Mouse (Mus musculus): ENCODE results near the gene Ksr2.

Ksr2 gene

DNA sequence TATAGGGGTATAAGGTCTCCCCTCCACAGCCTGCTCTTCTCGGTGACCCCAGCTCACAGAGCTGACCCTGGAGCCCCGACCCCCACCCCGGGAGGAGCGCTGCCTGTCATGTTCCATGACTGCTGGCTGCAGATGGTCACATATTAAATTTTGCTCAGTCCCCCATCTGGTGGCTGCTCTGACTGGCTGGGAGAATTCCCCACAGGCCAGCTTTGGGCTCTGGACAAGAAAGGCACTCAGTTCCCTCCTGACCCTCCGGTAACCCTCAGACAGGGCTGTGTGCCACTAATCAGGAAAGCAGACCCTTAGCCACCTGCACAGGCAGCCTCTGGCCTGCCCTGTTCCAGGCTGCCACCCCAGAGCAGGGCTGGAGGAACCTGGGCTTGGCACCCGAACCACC lies 405.0 kb downstream of the Ksr2 start:
- no peak for DNase-seq

DNA sequence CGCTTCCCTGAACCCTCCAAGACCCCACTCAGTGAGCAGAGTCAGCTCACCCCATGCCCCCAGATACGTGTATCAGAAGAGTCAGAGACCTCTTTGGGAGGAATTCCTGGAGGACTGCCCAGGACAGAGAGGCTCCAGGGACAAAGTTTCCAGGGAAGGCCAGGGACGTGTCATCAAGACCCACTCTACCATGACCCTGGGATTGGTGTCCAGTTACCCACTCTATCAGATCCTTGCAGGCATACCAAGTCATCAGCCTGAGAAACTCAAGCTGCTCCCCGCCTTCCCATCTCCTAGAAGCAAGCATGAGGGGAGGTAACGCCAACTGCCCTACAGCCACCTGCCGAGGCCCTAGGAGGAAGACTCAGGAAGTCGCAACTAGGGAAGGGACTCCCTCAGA lies 406.6 kb downstream of the Ksr2 start:
- no peak for DNase-seq

DNA sequence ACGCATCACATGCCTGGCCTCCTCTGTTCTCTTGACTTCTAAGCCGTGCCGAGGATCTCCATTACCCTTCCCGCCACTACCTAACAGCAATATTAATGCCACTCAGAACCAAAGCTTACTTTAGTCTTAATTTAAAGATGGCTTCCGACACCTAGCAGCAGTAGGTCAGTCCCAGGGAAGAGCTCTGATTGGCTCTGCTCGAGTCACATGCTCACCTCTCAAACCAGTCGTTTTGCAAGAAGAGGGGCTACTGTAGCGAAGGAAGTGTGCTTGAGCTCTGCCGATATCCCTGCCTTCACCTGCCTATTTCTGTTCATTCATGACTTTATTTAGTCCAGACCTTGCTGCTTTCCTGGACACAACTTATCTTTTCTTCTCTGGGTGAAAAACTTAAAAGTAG lies 410.0 kb downstream of the Ksr2 start:
- DNase-seq = no peak

DNA sequence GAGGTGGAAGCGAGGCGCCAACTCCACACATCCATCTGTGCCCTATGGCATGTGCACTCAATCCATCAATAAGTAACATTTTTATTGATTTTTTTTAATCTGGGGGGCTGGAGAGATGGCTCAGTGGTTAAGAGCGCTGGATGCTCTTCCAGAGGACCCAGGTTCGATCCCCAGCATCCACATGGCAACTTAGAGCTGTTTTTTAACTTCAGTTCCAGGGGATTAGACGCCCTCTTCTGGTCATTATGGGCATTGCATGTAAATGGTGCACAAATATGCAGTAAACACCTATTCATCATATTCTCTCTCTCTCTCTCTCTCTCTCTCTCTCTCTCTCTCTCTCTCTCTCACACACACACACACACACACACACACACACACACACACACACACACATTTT lies 410.7 kb downstream of the Ksr2 start:
- DNase-seq = no peak
